Mouse (Mus musculus): ENCODE results near the gene Slc38a1. TPM values are rescaled to one million over a fixed set of nuclear protein-coding genes. Genes with fewer than 3 reads are reported as not detected.

Slc38a1 gene
- total RNA-seq (2023): 10 to 100 TPM; 32.6 to 38.9 TPM

GRCm38 (mm10) chr15:96642436-96643405 lies at the start of gene Slc38a1:
Gene Slc38a1, minus strand, starts transcription at chr15:96642913.

Other genes with a start within 250 kb of the Slc38a1 start
- 10 to 100 TPM; 64.2 to 67.6 TPM for gene Scaf11, start 182.1 kb downstream of the Slc38a1 start, total RNA-seq (2023)
- gene Slc38a2, start 56.8 kb upstream of the Slc38a1 start, total RNA-seq (2023): 10 to 100 TPM; 78.9 to 87.9 TPM

All from neutrophil, adult 83 days (primary cell).